Mouse (Mus musculus): ENCODE data around the gene Crygd.

DNA sequence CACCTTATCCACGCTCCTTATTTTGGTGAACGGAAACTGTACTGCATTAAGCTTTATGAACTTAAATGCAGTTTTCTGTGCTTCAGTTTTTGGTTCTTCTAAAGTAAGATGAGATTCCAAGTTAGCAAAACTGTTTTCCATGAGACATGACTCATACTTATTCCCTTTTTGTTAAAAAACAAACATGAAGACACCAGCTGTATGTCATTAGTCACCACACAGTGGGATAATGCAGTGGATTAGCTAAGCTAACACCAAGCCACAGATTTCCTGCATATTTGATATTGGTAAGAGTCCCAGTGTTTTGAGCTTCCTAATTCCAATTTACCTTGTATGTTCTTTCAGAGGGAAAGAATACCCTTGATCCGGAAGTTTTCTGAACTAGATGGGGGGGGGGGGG lies 28.3 kb upstream of the Crygd start:
- TF ChIP-seq POLR2A (IDR thresholded peaks at IDR 0.05; ENCODE audit: borderline replicate concordance, extremely low read depth, insufficient read depth, insufficient read length, poor library complexity, severe bottlenecking) (no peak), CTCF (IDR thresholded peaks at IDR 0.05; ENCODE audit: borderline replicate concordance, extremely low read depth, insufficient read depth, insufficient read length) (no peak)

Measured in brain, embryonic 14.5 days (tissue).